Mouse (Mus musculus): ENCODE measurements at regions not wholly inside any gene's neighbourhood (a gene's known extent, or its start where the extent isn't known, plus 50 kb on each side); places are given as distances from the start of the nearest gene placed in this dataset.

DNA sequence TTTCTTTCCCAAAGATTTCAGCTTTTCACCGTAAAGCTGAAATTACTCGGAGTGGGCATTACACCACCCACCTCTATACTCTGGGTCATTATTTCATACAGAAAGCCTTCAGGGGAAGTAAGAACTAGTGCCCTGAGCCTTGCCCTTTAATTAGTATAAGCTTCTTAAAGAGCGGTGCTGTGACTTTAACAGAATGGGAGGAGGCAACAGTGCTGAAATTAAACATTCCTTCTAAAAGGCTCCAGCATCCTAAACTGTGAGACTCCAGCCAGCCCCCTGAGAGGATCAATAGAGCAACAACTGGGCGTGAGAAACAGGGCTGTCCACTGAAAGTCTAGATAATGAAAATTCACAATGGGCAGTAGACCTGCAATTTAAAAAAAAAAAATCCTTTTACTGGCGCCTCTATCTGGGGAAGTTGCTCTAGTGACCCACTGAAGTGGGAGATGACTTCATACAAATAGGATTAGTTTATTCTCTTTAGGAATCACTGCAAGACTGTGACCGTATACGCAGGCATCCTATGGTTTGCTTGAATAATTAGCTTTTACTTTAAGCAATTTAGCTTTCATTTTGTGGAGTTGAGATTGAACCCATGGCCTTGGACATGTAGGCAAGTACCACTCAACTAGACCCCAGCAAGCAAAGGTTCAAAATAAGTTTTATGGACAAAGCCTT, 233.9 kb downstream of the Ube2cbp start:
- no peak for DNase-seq (ENCODE audit: low read depth)

DNA sequence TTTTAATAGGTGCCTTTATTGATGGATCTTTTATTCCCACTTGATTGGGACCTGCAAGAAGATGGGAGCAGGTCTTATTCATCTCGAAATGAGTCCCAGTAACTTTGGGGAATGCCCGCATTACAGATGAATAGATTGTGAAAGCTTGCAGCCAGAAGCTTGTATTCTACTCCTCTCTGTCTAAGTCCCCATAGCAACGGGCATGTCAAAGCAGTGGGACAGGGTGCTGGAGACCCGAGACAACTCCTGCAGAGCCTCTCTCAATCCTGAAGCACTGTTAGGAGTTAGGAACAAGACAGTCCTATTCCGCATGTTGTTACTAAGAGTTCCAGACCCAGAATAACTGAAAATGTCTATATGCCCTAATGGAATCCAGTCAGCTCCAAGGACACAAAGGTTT, 233.1 kb downstream of the Ube2cbp start:
- no peak for DNase-seq (ENCODE audit: low read depth)

DNA sequence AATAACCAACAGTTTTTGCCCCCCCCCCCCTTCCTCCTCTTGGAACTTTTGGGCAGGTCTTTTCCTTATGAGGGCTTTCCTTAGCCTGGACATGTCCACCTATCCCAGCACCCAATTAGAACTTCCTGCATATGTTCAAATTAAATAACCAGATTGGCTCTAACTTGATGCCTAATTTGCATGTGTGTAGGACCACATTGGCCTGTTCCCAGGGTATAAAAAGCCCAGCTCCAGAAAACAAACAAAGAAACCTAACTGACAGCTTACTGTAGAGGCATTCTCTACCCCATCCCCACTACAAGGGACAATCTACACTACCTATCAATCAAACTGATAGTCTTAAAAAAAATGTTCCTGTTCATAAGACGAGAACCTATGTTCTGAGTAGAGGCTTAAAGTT, 232.6 kb downstream of the Ube2cbp start:
- DNase-seq (ENCODE audit: low read depth) = no peak

DNA sequence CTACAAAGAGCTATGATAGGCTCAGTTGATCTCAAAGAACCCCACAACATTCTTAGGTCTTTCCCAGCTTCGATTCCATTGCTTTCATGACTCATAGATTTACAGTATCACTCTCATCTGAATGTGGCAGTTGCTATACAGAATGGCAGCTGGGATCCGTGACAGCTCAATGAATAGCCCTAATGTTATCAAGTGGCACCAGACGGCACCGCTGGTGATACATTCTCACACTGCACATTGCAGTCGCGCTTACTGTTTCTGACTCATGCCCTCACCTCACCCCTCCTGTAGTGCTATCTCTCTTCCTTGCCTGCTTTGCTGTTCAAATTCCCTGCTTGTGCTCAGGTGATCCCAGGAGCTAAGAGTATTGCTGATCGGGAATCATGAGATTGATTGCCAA, 231.0 kb downstream of the Ube2cbp start:
- DNase-seq (ENCODE audit: low read depth) = peak; percentile 9

DNA sequence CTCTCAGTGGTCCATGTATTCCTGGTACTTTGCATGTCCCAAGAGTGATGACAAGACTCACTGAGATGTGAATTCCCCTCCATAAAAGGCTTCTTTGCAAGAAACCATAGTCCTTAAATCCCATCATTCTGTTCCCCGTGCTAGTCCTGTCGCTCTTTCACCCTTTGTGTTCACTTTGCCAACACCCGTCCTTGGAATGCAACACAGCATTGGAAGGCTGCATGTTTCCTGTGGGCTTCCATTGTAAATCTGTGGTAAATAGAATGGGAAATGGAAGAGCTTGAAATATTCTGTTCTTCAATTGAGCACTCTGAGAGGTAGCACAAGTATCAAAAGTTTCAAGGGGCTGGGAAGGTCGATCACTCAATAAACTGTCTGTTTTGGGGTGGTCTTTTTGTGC, 226.1 kb downstream of the Ube2cbp start:
- DNase-seq (ENCODE audit: low read depth) = no peak

DNA sequence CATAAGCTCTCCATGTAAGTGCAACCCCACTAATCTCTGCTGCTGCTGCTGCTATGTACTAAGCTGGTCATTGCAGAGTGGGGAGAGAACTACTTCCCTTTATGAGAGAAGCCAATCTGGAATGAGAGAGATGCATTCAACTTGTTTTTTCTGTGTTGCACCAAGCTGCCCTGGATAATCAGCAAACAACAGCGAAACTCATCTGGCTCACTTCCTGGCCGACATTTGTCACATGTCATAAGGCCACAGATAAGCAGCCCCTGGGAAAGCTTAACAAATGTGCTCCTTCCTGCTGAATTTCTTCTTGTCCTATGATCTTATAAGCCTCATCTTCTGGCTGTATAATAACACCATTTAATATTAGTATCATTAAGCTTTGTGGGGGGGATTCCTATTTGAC, 224.5 kb downstream of the Ube2cbp start:
- DNase-seq (ENCODE audit: low read depth) = no peak

DNA sequence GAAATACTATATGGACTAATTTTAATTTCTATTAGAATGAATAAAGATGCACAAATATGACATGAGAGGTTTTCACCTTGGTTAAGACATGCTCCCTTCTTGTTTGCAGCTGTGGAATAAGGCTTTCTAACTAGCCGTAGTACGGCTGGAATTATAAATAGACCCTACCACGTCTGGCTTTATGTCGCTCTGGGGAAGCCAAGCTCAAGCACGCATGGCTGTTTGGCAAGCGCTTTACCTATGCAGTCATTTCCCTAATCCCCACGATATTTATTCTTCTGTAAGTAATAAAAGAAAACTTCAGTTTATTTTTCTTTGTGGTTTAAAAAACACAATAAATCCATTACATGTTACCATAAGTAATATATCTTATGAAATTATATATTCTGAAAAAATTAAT, 223.9 kb downstream of the Ube2cbp start:
- no peak for DNase-seq (ENCODE audit: low read depth)

DNA sequence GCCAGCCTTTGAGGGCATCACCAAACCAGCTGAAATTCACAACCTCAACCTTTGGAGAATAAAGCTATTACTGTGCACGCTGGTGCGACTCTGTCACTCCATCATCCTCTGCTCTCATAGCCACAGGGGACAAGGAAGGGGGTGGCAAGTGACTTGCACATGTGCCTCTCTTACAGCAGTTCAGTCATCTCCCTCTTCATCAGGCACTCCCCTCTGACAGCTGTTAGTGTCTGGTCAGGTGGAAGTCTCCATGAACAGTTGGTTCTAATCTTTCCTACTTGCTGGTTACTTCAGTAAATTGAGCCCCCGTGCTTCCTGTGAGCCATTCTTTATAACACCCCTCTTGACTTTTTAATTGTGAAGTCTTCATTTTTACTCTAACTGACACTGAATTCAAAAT, 214.6 kb downstream of the Ube2cbp start:
- DNase-seq (ENCODE audit: low read depth) = no peak

DNA sequence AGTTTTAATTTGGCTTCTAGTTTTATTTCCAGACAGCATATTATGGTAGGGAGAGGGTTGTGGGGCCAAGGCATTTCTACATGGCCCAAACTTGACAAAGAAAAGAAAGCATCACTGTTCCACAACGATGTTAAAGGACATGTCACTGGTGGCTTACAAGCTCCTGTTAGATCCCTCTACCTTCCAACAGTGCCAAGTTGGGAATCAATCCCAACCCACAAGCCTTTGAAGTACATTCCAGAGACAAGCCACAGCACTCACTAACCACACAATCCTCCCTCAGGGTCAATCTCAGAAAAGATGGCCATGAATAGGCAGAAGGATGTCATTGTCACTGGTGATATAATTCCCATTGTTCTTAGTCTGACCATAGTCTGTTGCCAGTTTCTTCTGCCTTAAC, 213.4 kb downstream of the Ube2cbp start:
- no peak for DNase-seq (ENCODE audit: low read depth)

Data from c-Kit-positive CD71-positive TER-119-negative erythroid progenitor cells, embryonic 14.5 days (primary cell).